Mouse (Mus musculus) gastrocnemius, adult 2 months (tissue): ENCODE data around the gene Gm9944. TPM values are rescaled to one million over a fixed set of nuclear protein-coding genes. Genes with fewer than 3 reads are reported as not detected.

ENCODE experiments used
- DNase-seq: peaks from one replicate; pipeline ENCODE4 v3.0.0; 2022
- H3K27ac ChIP-seq: fragments of 200-600 bp; 2 replicates; pipeline ENCODE4 v1.8.1; 2022; ENCODE audit warnings: mild to moderate bottlenecking
- H3K4me3 ChIP-seq: fragments of 200-600 bp; 2 replicates; pipeline ENCODE4 v1.8.1; 2022; ENCODE audit warnings: mild to moderate bottlenecking, moderate library complexity
- CTCF ChIP-seq: fragments of 200-600 bp; IDR thresholded peaks from 2 replicates; pipeline ENCODE4 v1.8.1; 2022; ENCODE audit warnings: antibody characterized with exemption, mild to moderate bottlenecking, moderate library complexity
- intact Hi-C: fragments of 180-260 bp; cut with DNase I; formaldehyde crosslinking; loops from one replicate; pipeline ENCODE4 v1.15.1; 2025
- long read RNA-seq, 2 experiments: library from polyadenylated mRNA; stranded (forward); transcript quantifications; one replicate each; pipeline ENCODE4 v2.0.0; 2021
- total RNA-seq, 2 experiments: library from RNA; stranded (reverse); gene quantifications; 2 replicates each; pipeline ENCODE4 v1.2.3; 2021

Gene Gm9944
- not detected for total RNA-seq
- long read RNA-seq, experiment 1 = 0 reads
- long read RNA-seq, experiment 2 = 0 reads

DNA sequence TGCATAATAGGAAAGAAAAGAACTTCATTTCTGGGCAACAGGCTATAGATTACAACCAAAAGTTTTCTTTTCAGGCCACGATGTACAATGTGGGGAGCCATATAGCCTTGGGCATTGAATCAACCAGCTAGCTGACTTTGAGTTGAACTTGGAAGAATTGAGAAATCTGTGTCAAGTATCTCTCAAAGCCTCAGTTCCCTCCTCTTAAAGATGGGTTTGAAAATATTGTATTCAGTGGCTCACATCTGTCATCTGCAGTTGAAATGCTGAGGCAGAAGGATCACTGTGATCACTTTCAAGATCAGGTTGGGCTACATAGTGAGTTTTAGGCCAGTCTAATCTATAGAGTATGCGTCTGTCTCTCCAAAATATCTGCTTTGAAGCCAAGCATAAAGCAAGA, at the start of gene Gm9944:
Gm9944 (minus strand) TSS at position 101 of the 400 bp plus-strand sequence.
- TF ChIP-seq CTCF = no peak
- intact Hi-C loops = no loop called here
- DNase-seq = no peak
- Histone ChIP-seq H3K4me3 (no peak within 1 kb of the TSS), H3K27ac (no peak within 1 kb of the TSS)

DNA sequence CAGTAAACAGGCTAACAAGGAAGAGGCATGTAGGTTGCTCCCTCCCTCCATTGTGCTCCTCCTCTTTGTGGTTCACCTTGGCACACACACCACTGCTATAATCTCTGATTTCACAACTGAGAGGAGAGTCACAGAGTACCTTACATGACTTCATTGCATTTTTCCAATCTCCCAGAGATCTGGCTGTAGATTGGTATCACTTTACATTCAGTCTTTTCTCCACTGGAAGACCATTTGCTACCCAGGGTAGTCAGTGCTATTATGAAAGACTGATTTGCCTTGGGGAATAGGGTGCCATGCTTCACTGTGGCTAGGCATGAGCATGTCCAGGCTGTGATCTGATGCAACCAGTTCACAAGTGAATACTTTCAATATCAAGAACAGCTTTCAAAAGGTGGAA, 40.2 kb upstream of the Gm9944 start:
- intact Hi-C loops = no loop called here
- no peak for DNase-seq
- TF ChIP-seq CTCF = no peak
- no peak overlapping the region for H3K27ac ChIP-seq
- no peak overlapping the region for H3K4me3 ChIP-seq

DNA sequence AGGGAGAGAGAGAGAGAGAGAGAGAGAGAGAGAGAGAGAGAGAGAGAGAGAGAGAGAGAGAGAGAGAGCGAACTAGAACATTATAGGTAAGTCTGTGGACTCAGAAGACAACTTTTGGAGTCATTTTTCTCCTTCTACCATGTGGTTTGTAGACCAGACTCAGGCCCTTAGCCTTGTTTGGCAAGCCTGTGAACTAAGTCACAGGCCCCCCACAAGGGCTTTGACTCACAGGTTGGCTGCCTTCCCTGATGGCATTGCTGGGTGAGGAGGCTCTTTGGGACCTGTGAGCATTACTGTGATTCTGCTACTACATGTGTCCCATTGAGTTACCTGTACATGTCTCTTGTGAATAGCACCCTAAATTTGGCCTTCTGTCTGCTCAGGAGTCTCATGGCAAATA, 15.0 kb upstream of the Gm9944 start:
- H3K4me3 ChIP-seq = no peak overlapping the region
- H3K27ac ChIP-seq = no peak overlapping the region
- DNase-seq = no peak
- TF ChIP-seq CTCF = no peak
- intact Hi-C loops = no loop called here

DNA sequence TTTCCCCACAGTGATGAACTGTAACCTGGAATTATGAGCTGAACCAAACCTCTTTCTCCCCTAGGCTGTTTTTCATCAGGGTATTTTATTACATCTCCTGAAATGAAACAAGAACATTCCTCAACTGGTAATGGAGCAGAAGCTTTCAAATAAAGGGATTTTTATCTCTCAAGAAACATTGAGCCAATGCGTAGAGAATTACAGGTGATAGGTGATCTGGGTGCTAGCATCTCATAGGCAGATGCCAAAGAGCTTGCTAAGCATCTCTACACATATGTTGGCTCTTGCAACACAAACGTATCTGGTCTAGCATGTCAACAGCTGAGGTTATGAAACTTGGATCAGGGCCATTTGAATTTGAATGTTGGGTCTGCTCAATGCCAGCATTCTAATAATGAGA, 12.1 kb upstream of the Gm9944 start:
- no peak overlapping the region for H3K27ac ChIP-seq
- intact Hi-C loops = no loop called here
- TF ChIP-seq CTCF = no peak
- no peak overlapping the region for H3K4me3 ChIP-seq
- DNase-seq = no peak

DNA sequence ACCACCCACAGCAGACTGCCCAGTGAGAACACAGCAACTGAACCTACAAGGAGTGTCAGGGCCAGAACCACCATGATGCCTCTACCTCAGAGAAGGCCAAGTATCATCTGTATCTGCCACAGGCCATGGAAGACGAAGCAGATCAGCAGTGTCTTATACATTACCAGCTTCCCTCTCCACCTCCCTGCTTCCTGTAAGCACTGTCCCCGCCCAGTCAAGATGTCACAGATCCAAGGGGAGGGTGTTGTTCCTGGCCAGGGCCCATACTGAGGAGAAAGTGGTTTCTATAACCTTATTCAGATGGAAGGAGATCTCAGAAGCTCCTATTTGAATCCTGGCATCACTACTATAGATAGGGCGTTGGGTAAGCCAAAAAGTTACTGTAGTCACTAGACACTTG, 10.5 kb upstream of the Gm9944 start, which contains the start of gene Aadacl3:
Aadacl3 (minus strand) TSS at position 101 of the 400 bp plus-strand sequence.
- Histone ChIP-seq H3K4me3 (no peak within 1 kb of the TSS), H3K27ac (no peak within 1 kb of the TSS)
- DNase-seq = no peak
- intact Hi-C loops = no loop called here
- TF ChIP-seq CTCF = no peak

DNA sequence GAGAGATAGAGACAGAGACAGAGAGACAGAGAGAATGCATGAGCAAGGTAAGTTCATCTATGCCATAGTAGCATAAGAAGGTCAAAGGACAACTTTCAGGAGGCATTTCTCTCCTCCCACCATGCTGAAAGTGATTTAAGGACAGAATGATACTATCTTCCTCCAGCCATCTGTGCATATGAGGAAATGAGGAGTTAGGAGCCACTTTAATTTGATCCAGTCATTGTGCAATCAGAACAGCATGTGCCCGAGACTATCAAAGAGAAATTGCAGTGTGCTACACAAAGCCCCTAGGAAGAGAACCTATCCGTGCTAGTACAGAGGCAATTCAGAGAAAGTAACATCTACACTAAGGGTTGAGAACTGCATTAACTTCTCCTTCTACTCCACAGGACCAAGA, 4.6 kb downstream of the Gm9944 start:
- Histone ChIP-seq H3K27ac (no peak overlapping the region), H3K4me3 (no peak overlapping the region)
- no peak for DNase-seq
- intact Hi-C loops = no loop called here
- TF ChIP-seq CTCF = no peak

DNA sequence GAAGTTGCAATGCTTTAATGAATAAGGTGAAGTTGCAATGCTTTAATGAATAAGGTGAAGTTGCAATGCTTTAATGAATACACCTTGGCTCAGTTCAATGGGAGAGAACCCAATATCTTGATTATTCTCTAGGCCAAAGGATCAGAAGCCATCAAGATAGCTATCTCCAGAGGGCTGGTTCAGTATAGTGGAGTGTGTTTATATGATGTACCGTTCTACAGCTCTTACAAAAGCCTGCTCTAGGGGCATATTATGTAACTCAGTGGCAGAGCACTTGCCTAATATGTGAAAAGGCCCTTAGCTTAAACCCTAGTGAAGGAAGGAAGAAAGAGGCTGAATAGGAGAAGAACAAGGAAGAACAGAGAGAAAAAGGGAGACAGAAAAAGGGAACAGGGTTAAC, 11.5 kb downstream of the Gm9944 start:
- H3K27ac ChIP-seq = no peak overlapping the region
- H3K4me3 ChIP-seq = no peak overlapping the region
- DNase-seq = no peak
- intact Hi-C loops = no loop called here
- TF ChIP-seq CTCF = no peak

DNA sequence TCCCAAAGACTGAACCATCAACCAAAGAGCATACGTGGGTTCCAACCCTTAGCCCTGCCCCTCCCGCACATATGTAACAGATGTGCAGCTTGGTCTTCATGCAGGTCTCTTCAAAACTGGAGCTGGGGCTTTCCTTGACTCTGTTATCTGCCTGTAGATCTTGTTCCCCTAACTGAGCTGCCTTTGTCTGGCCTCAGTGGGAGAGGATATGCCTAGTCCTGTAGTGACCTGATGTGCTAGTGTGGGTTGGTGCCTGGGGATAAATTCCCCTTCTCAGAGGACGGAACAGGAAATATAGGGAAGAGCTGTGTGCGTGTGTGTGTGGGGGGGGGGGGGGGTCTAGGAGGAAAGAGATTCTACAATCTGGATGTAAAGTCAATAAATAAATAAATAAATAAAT, 12.0 kb downstream of the Gm9944 start:
- no peak for TF ChIP-seq CTCF
- intact Hi-C loops = no loop called here
- DNase-seq = no peak
- Histone ChIP-seq H3K27ac (no peak overlapping the region), H3K4me3 (no peak overlapping the region)

DNA sequence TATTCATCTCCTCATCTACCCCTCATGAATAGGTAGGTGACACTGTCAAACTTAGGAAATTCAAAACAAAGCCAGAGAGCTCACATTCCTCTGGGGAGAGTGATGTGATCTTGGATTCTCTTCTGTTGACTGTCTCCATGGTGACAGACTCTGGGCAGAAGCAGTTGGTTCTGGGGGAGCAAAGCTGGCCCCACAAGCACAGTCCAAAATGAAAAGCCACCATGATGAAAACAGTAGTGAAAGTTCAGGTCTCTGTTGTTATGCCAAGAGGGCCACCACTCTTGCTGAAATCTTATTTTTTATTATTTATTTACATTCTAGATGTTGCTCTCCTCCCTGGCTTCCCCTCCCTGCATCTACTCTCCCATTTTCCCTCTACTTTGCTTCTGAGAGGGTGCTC, 14.4 kb downstream of the Gm9944 start, which contains the start of gene 1700012P22Rik:
1700012P22Rik (minus strand) TSS at position 101 of the 400 bp plus-strand sequence.
- DNase-seq = no peak
- TF ChIP-seq CTCF = no peak
- intact Hi-C loops = no loop called here
- H3K27ac ChIP-seq = no peak within 1 kb of the TSS
- no peak within 1 kb of the TSS for H3K4me3 ChIP-seq

DNA sequence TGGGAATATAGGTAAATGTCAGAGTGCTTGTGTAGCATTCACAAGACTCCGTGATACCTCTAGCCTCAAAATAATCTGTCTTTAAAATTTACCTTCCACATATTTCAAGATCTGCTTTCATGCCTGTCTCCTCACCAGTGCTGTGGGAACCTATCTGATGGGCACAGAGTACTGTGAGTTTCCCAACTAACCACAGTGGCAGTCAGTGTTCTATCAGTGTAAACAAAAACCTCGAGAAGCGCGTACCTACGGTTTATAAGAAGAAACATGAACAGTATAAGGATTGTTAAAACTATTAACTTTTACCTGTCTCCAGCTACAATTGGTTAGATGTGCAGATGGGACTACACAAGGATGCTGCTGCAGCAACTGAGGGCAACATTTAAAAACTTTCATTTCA, 19.9 kb downstream of the Gm9944 start:
- no peak for DNase-seq
- intact Hi-C loops = no loop called here
- no peak for TF ChIP-seq CTCF
- H3K27ac ChIP-seq = no peak overlapping the region
- H3K4me3 ChIP-seq = no peak overlapping the region

DNA sequence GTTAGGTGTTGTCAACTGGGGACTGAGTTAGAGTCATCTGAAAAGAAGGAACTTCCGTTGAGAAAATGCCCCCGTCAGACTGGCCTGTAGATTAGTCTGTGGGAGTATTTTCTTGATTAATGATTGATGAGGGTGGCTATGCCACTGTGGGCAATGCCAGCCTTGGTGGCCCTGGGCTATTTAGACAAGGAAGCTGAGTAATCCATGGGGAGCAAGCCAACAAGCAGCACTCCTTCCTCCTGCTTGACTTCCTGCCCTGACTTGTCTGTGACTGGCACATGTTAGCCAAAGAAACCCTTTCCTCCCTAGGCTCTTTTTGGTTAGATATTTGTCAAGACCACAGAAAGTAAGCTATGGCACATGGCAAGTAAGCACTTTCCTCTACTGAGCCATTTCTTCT, 22.4 kb downstream of the Gm9944 start:
- DNase-seq = no peak
- intact Hi-C loops = no loop called here
- no peak for TF ChIP-seq CTCF

DNA sequence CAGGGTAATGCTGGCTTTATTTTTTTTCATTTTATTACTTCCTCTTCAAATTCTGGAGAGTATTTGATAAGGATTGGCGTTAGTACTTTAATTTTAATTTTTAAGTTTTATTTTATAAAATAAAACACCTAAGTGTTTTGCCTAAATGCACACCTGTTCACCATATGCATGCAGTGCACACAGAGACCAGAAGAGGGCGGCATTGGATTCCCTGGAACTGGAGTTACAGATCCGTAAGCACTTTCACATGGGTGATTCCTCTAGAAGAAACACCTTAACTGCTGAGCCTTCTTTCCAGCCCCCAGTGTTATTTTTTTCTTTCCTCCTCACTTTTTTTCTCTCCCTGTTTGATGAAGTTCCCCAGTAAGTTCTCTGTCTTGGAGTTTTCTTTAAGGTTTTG, 24.2 kb downstream of the Gm9944 start:
- peak; percentile 43 for TF ChIP-seq CTCF
- DNase-seq = no peak
- H3K4me3 ChIP-seq = no peak overlapping the region
- no peak overlapping the region for H3K27ac ChIP-seq
- intact Hi-C loops = no loop called here

More for the DNA sequence above, 22.4 kb downstream of the Gm9944 start:
- Histone ChIP-seq H3K4me3 (no peak overlapping the region), H3K27ac (no peak overlapping the region)

DNA sequence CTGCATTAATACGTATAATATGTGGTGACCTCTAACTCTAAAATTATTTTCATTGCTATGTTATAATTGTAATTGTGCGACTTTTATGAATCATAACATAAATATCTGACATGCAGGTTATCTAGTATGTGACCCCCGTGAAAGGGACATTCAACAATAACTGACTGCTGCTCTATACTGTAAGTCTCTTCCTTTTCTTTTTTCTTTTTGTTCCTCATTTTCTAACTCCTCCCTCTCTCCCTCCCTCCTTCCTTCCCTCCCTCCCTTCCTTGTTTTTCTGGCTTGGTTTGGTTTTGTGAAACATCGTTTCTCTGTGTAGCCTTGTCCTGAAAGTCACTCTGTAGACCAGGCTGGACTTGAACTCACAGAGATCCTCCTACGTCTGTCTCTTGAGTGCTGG, 28.5 kb downstream of the Gm9944 start:
- TF ChIP-seq CTCF = no peak
- no peak for DNase-seq
- Histone ChIP-seq H3K4me3 (no peak overlapping the region), H3K27ac (no peak overlapping the region)
- intact Hi-C loops = no loop called here

DNA sequence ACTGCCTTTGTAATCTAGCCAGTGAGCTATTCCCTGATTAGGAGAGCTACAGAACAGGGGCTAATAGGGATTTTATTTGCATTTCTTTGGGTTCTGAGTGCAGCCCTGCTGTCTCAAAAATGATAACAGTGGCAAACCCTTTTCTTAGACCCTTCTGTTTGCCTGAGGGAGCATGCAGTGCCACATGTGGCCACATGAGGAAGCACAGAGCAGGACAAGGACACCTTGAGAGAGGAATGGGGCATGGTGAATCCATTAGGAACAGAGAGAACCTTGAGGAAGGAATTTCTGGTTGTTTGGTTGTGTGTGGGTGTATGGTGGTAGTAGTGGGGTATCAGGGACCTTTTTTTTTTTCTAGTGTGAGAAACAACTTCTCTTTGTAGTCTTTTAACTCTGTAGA, 32.5 kb downstream of the Gm9944 start:
- no peak overlapping the region for H3K4me3 ChIP-seq
- intact Hi-C loops = no loop called here
- no peak for DNase-seq
- H3K27ac ChIP-seq = no peak overlapping the region
- peak; percentile 8; the same call in 1 of the 2 replicates for TF ChIP-seq CTCF

DNA sequence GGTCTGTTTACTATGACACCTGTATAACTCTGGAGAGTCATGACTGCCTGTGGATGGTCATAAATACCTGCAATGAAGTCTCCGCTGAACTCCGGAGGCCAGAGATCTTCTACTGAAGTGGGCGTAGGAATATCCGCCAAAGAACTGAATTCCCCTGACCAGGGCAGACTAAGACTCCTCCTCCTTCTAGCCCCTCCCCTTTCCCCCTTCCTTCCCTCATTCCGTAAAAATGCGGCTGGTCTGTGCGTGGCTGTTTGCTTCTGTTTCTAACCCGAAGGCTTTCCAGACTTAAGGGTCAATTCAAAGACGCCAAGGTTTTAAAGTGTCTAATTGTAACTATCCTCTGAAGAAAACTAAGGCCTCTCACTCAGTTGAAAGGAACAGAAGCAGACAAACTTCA, 44.8 kb downstream of the Gm9944 start, which contains the start of gene Pramef12:
Pramef12 (minus strand) TSS at position 175 of the 400 bp plus-strand sequence.
- no peak for DNase-seq
- Histone ChIP-seq H3K27ac (no peak within 1 kb of the TSS), H3K4me3 (no peak within 1 kb of the TSS)
- TF ChIP-seq CTCF = no peak
- intact Hi-C loops = no loop called here
